Mouse (Mus musculus) effector memory CD4-positive, alpha-beta T cell, adult 7 months (primary cell): ENCODE data around the gene Abraxas2. TPM values are rescaled to one million over a fixed set of nuclear protein-coding genes. Genes with fewer than 3 reads are reported as not detected.

ENCODE experiments used
- polyA plus RNA-seq: library from polyadenylated mRNA; unstranded; fragments of 100-300 nt; shearing (Covaris generic); gene quantifications from one replicate; pipeline ENCODE4 v1.2.1, GENCODE M21; 2017

Gene Abraxas2
- polyA plus RNA-seq: 28.2 TPM

DNA sequence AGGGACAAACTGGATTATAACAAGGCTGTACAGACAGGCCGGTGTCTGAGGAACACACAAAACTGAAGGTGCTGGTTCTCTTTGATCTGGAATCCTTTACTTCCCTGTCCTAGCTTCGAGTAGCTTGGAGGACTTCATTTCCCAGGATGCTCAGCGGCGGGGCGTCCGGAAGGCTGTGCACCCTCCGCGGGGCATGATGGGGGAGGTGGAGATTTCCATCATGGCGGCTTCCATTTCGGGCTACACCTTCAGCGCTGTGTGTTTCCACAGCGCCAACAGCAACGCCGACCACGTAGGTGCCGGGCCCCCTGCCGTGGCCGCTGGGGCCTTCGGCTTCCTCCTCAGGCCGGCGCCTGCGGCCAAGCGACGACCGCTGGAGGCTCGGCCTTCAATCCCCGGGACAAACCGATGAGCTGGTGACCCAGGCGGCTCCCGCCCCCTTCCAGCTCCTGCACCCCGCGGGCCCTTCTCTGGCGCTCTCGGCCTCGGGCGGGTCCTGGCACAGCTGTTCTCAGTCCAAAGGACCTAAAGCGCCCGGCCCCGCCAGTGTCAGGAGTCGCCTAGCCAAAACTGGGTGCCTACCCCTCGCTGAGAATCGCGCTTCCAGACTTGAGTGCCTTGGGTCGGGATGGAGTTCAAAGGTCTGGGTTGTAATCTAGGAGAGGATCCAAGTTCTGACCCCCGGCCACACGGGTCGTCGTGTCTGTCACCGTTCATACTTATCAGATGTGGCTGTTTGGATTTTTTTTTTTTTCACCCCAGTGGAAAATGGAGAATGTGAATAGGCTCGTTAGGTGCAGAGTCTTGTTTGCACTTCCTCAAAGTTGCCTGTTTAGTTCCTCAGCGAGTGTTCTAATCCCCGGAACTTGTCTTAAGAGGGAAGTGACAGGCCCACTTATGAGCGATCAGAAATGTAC is at the start of gene Abraxas2:
Abraxas2 (plus strand) TSS at position 184 of the 917 bp plus-strand sequence.

DNA sequence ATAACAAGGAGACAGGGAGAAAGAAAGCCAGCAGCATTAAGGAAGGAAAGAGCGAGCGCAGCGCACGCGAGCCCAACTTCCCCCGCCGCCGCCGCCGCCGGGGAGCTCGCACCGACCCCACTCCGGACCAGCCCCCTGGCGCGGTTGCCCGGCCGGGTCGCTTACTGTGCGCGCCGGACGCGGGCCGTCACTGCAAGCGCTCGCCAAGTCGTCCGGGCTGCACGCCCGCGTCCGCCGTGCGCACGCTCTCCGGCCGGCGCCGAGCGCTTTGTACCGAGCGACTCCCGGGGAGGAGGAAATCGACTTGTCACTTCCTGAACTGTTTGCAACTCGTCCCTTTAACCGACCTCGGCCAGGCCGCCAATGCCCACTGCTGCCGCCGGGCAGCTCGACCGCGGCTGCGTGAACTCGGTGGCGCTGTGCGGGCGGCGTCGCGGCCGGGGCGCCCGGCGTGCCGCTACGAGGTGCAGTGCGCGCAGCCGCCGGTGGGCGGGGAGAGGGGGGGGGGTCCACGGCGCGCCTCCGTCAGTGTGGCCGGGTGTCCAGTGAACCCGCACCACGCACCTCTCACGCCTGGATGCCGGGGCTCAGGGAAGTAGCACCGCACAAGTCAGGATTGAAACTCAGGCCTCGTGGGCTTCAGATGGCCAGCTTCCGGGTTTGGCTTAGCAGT is 45.5 kb upstream of the Abraxas2 start, which contains the start of gene Fam53b:
Fam53b (minus strand) TSS at position 471 of the 673 bp plus-strand sequence.

DNA sequence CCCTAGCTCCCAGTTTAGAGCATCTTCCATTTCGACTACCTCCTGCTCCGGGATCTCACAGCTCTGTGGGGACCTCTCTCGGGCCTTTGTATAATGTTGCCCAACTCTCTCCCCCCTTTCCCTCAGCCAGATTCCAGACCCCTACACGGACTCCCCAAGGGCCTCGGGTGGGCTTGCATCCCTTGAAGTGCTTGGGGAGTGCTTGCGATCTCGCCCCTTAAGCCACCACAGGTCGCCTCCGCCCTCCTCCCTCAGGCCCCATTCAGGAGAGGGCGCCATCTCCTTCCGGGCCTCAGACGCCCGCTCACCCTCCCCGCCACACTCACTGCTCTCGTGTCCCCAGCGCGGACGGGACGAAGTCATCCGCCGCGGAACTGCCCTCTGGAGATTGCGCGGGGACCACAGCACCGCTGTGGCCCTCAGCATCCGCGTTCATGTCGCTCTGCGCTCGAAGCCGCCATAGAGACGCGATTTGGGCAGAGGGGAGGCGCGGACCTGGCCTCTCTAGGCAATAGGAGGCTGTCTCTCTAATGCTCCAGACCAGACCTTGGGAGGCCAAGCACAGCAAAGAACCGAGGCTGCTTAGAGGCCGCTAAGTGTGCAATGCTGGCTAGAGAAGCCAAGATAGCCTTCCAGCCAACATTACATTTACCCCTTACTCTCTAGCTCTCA is 6.7 kb upstream of the Abraxas2 start, which contains the start of gene Eef1akmt2:
Eef1akmt2 (minus strand) TSS at position 501 of the 672 bp plus-strand sequence.

DNA sequence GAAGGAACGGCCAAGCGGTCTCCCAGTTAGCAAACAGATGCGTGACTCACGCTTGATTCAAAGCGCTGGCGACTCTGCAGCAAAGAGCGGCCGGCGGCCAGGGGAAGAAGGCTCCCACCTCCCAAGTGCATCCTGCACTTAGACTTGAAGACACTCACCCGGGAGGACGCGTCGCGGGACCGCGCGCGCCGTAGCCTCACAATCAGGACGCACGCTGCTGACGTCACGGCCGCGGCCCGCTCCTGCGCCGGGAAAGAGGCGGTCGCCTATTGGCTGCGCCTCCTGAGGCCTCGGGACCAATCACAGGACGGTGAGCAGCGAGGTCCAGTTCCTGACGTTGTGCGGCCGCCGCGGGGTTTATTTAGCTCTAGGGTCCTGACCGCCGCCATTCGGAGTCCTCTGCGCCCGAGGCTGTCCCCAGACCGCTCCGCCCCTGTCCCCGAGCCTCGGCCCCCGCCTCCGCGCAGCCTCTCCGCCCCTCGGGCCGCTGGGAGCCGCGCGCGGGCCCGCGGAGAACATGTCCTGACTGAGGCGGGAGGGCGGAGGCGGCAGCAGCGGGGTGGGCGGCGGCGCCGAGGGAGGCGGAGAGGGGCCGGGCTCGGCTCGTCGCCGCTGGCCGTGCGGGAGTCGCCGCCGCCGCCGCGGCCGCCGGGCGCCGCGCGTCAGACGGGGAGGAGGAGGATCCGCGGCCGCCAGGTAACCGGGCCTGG is 72.0 kb downstream of the Abraxas2 start, which contains the start of gene Zranb1:
Zranb1 (plus strand) TSS at position 293 of the 710 bp plus-strand sequence.

Other genes starting within 250 kb of the Abraxas2 start
- 4.1 TPM for gene Lhpp, start 248.6 kb upstream of the Abraxas2 start, polyA plus RNA-seq
- 79.3 TPM for gene Fam53b, start 45.3 kb upstream of the Abraxas2 start, polyA plus RNA-seq
- 32.2 TPM for gene Eef1akmt2, start 6.6 kb upstream of the Abraxas2 start, polyA plus RNA-seq
- 41.2 TPM for gene Zranb1, start 71.9 kb downstream of the Abraxas2 start, polyA plus RNA-seq